Mouse (Mus musculus) CH12.LX (cell line): ENCODE measurements at regions not wholly inside any gene's neighbourhood (a gene's known extent, or its start where the extent isn't known, plus 50 kb on each side); places are given as distances from the start of the nearest gene placed in this dataset.

ENCODE experiments used
- DNase-seq: peaks from one replicate; pipeline ENCODE4 v3.0.0-alpha.2; 2013; ENCODE audit errors: extremely low read depth
- H3K27ac ChIP-seq: 2 replicates; pipeline ENCODE4 v1.5.1; 2012; ENCODE audit warnings: low read depth, mild to moderate bottlenecking, control low read depth, moderate library complexity; ENCODE audit not compliant: insufficient read depth
- H3K27me3 ChIP-seq: replicated peaks from 2 replicates; pipeline ENCODE3; 2012; ENCODE audit warnings: inconsistent platforms
- H3K36me3 ChIP-seq, 2 experiments: replicated peaks in 1 of 2; 2 replicates each; pipeline versions ENCODE3 to v1.6.1; 2012; ENCODE audit warnings: inconsistent platforms in 1 of 2, low read length in 1 of 2, mild to moderate bottlenecking in 1 of 2, mixed read lengths in 1 of 2, moderate library complexity in 1 of 2; ENCODE audit not compliant: control insufficient read depth in 1 of 2, insufficient read depth in 1 of 2
- H3K4me1 ChIP-seq, 2 experiments: 2 replicates each; pipeline ENCODE4 v1.6.1; 2012; ENCODE audit warnings: inconsistent platforms in 1 of 2, moderate library complexity in 1 of 2; ENCODE audit not compliant: insufficient read depth in 2 of 2, control insufficient read depth in 1 of 2
- H3K4me2 ChIP-seq: 2 replicates; pipeline ENCODE4 v1.6.1; 2012; ENCODE audit warnings: low read depth, mild to moderate bottlenecking, control low read depth; ENCODE audit not compliant: poor library complexity, insufficient read depth, severe bottlenecking
- H3K4me3 ChIP-seq, 3 experiments: fragments of 150-350 bp in 1 of 3; sonication (generic) in 1 of 3; replicated peaks in 1 of 3; 2 replicates each; pipeline versions ENCODE3 to v1.5.1; 2011 to 2012; ENCODE audit warnings: low read depth in 2 of 3, low read length in 2 of 3, mild to moderate bottlenecking in 2 of 3, moderate library complexity in 2 of 3, control low read depth in 1 of 3, improper control_type of control experiment in 1 of 3, inconsistent platforms in 1 of 3, mixed read lengths in 1 of 3; ENCODE audit not compliant: poor library complexity in 1 of 3
- H3K79me2 ChIP-seq: replicated peaks from 2 replicates; pipeline ENCODE4 v1.6.1; 2012; ENCODE audit warnings: mild to moderate bottlenecking, moderate library complexity; ENCODE audit not compliant: control insufficient read depth, poor library complexity, insufficient read depth, severe bottlenecking; ENCODE audit errors: extremely low read depth
- H3K9ac ChIP-seq: 2 replicates; pipeline ENCODE4 v1.6.1; 2012; ENCODE audit warnings: low read depth, mild to moderate bottlenecking, control low read depth, moderate library complexity; ENCODE audit not compliant: insufficient read depth
- H3K9me3 ChIP-seq: replicated peaks from 2 replicates; pipeline ENCODE3; 2012; ENCODE audit warnings: low read length, inconsistent platforms, mixed read lengths
- CHD1 ChIP-seq: IDR thresholded peaks from 2 replicates; pipeline ENCODE4 v1.6.1; 2012; ENCODE audit warnings: low read depth, low read length, improper control_type of control experiment, inconsistent platforms
- CHD2 ChIP-seq: IDR thresholded peaks from 2 replicates; pipeline ENCODE4 v1.6.1; 2011; ENCODE audit warnings: low read length, improper control_type of control experiment
- E2F4 ChIP-seq: IDR thresholded peaks from 2 replicates; pipeline ENCODE4 v1.6.1; 2011; ENCODE audit warnings: low read depth, low read length, improper control_type of control experiment; ENCODE audit not compliant: insufficient replicate concordance
- ETS1 ChIP-seq: conservative IDR thresholded peaks from 2 replicates; pipeline ENCODE4 v1.6.1; 2012; ENCODE audit warnings: low read depth, mild to moderate bottlenecking, inconsistent platforms, low read length, improper control_type of control experiment, moderate library complexity
- HCFC1 ChIP-seq: IDR thresholded peaks from 2 replicates; pipeline ENCODE4 v1.6.1; 2012; ENCODE audit warnings: low read depth, mild to moderate bottlenecking, inconsistent platforms, low read length, improper control_type of control experiment
- JUN ChIP-seq: IDR thresholded peaks from 2 replicates; pipeline ENCODE4 v1.6.1; 2011; ENCODE audit warnings: low read depth, mild to moderate bottlenecking, low read length, improper control_type of control experiment, moderate library complexity; ENCODE audit not compliant: insufficient read depth
- JUND ChIP-seq: conservative IDR thresholded peaks from 2 replicates; pipeline ENCODE4 v1.6.1; 2011; ENCODE audit warnings: low read depth, low read length, improper control_type of control experiment
- MAFK ChIP-seq: IDR thresholded peaks from 2 replicates; pipeline ENCODE4 v1.6.1; 2011; ENCODE audit warnings: low read length, improper control_type of control experiment; ENCODE audit not compliant: insufficient replicate concordance
- MAZ ChIP-seq: IDR thresholded peaks from 2 replicates; pipeline ENCODE4 v1.6.1; 2012; ENCODE audit warnings: low read depth, mild to moderate bottlenecking, inconsistent platforms, low read length, improper control_type of control experiment, moderate library complexity
- MEF2A ChIP-seq: IDR thresholded peaks from 2 replicates; pipeline ENCODE4 v1.6.1; 2014; ENCODE audit warnings: low read depth, mild to moderate bottlenecking, inconsistent platforms, low read length, improper control_type of control experiment, borderline replicate concordance
- MYC ChIP-seq: IDR thresholded peaks from 2 replicates; pipeline ENCODE4 v1.6.1; 2011; ENCODE audit warnings: low read depth, mild to moderate bottlenecking, improper control_type of control experiment, low read length
- POLR2AphosphoS2 ChIP-seq: IDR thresholded peaks from 2 replicates; pipeline ENCODE4 v1.6.1; 2011; ENCODE audit warnings: low read depth, low read length, improper control_type of control experiment
- TBP ChIP-seq: conservative IDR thresholded peaks from 2 replicates; pipeline ENCODE4 v1.6.1; 2011; ENCODE audit warnings: low read depth, low read length, improper control_type of control experiment
- UBTF ChIP-seq: IDR thresholded peaks from 2 replicates; pipeline ENCODE4 v1.6.1; 2012; ENCODE audit warnings: low read depth, mild to moderate bottlenecking, inconsistent platforms, low read length, improper control_type of control experiment, moderate library complexity
- USF1 ChIP-seq: IDR thresholded peaks from 2 replicates; pipeline ENCODE4 v1.6.1; 2014; ENCODE audit warnings: low read depth, mild to moderate bottlenecking, inconsistent platforms, low read length, improper control_type of control experiment
- ZKSCAN1 ChIP-seq: IDR thresholded peaks from 2 replicates; pipeline ENCODE4 v1.6.1; 2012; ENCODE audit warnings: low read depth, inconsistent platforms, low read length, improper control_type of control experiment, borderline replicate concordance
- ZMIZ1 ChIP-seq: IDR thresholded peaks from 2 replicates; pipeline ENCODE4 v1.6.1; 2012; ENCODE audit warnings: low read depth, mild to moderate bottlenecking, inconsistent platforms, low read length, improper control_type of control experiment
- ZNF384 ChIP-seq: IDR thresholded peaks from 2 replicates; pipeline ENCODE4 v1.6.1; 2012; ENCODE audit warnings: low read depth, low read length, improper control_type of control experiment, inconsistent platforms
- dilution Hi-C: fragments of 300-500 bp; cut with MboI; formaldehyde crosslinking; loops from 2 replicates; pipeline ENCODE4 v1.14.3; 2020; ENCODE audit warnings: low sequenced_read_pairs; ENCODE audit not compliant: extremely low pct_unique_long_range_greater_than_20kb, extremely low pct_ligation_motif_present
- in situ Hi-C: fragments of 300-500 bp; cut with MboI; formaldehyde crosslinking; loops from 3 replicates; pipeline ENCODE4 v1.14.3; 2019; ENCODE audit warnings: low sequenced_read_pairs, low pct_ligation_motif_present, low pct_unique_long_range_greater_than_20kb, mixed read lengths

- Histone ChIP-seq H3K36me3 (no peaks in the 10 kb centered on the region), H3K4me2 (no peak overlapping the region), H3K79me2 (no peaks in the 10 kb centered on the region), H3K4me1 (peaks cover 0 to 18% of the 10 kb centered on the region in 2 experiments; a peak in 2 of 4 replicates), H3K27me3 (no peaks in the 10 kb centered on the region), H3K9ac (no peak overlapping the region), H3K9me3 (peaks cover 10% of the 10 kb centered on the region), H3K27ac (no peak overlapping the region), H3K4me3 (no peak overlapping the region)
- dilution Hi-C loops (no loop called here), in situ Hi-C loops (no loop called here)
- TF ChIP-seq E2F4 (no peak), HCFC1 (no peak), MEF2A (no peak), MAFK (no peak), CHD1 (no peak), UBTF (no peak), CHD2 (no peak)
- no peak for DNase-seq
These were observed 109.2 kb downstream of the Zfp706 start for GRCm38 (mm10) chr15:36898326-36898725.

- Histone ChIP-seq H3K9ac (no peak overlapping the region), H3K9me3 (peaks cover 9% of the 10 kb centered on the region), H3K4me2 (no peak overlapping the region), H3K79me2 (no peaks in the 10 kb centered on the region), H3K4me1 (peaks cover 0 to 7% of the 10 kb centered on the region in 2 experiments; a peak in 2 of 4 replicates), H3K27ac (no peak overlapping the region)
- in situ Hi-C loops: no loop called here
- DNase-seq: no peak
- TF ChIP-seq MAZ (no peak), E2F4 (no peak), MYC (no peak), POLR2AphosphoS2 (no peak), ETS1 (no peak), UBTF (no peak), MEF2A (no peak), ZKSCAN1 (no peak), ZNF384 (no peak), TBP (no peak), JUN (no peak), JUND (no peak), CHD1 (no peak), ZMIZ1 (no peak), USF1 (no peak)
- TF ChIP-seq, all 38 proteins: peak for 0
- Histone ChIP-seq H3K4me3 (no peak overlapping the region), H3K27me3 (no peaks in the 10 kb centered on the region), H3K36me3 (no peaks in the 10 kb centered on the region)
- dilution Hi-C loops: no loop called here
These were observed 111.3 kb downstream of the Zfp706 start for GRCm38 (mm10) chr15:36896265-36896664.
